Mouse (Mus musculus) ZHBTc4 (cell line): ENCODE results near the gene B3gnt9.
A peak's percentile ranks its signal among the peaks of the same experiment; 100 is the strongest.

Source experiments
- DNase-seq: peaks from one replicate; pipeline ENCODE4 v3.0.0-alpha.2; 2011; ENCODE audit warnings: low read depth, low spot score

B3gnt9 gene

DNA sequence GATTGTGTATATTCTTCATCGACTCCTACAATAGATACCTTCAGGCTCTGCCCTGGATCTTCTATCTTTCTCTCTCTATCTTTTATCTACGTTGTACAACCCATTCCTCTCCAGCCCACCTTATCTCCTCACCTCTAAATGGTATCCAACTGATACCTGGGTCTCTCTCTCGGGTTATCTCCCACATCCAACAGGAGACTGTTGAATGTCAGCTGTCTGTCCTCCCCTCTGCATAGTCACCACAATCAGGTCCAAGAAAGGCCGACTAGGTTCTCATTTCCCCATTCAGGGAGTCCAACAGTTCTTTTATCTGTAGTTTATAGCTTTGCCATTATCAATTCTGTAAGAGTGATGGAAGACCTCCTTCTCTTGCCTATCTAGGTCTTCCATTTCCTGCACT, 27.3 kb upstream of the B3gnt9 start:
- no peak for DNase-seq

DNA sequence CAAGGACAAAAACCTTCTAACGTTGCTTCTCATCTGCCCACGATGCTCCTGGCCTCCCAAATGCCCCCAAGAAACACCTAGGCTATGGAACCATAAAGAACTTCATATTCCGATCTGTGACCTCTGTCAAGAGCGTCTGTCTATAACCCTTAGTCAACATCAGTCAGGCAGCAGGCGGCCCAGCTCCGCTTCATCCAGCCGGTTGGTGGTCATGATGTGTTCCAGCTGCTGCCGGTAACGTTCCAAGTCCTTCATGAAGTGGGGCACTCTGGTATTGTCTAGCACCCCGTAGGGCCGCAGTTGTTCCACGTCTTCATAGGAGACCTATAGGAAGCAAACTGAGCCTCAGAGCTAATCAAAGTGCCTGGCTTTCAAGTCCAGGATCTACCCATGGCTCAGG, 26.9 kb upstream of the B3gnt9 start:
- DNase-seq = no peak

DNA sequence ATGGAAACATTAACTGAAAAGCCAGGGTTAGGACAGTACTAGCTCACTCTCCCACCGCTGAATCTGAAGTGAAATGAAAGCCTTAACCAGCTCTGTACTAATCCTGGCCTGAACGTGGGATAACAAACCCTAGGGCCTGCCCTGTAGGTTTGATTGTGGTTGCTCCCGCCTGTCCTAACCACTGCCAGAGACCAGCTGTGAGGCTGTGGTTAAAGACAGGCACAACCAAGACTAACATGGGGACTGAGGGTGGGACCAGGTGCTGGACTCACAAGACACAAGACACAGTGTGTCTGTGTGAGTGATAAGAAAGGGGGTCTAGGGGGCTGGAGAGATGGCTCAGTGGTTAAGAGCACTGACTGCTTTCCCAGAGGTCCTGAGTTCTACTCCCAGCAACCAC, 25.6 kb upstream of the B3gnt9 start:
- no peak for DNase-seq

DNA sequence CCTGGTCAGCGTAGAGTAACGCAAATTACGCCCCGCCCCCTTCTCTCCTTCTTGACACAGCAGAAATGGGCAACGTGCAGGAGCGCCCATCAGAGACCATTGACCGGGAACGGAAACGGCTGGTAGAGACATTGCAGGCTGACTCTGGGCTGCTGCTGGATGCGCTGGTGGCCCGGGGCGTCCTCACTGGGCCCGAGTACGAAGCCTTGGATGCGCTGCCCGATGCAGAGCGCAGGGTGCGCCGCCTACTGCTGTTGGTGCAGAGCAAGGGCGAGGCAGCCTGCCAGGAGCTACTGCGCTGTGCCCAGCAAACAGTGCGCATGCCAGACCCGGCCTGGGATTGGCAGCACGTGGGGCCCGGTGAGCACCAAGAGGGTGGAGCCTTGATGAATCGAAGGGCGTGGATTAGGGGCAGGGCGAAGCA, 24.0 kb upstream of the B3gnt9 start:
- DNase-seq = no peak

DNA sequence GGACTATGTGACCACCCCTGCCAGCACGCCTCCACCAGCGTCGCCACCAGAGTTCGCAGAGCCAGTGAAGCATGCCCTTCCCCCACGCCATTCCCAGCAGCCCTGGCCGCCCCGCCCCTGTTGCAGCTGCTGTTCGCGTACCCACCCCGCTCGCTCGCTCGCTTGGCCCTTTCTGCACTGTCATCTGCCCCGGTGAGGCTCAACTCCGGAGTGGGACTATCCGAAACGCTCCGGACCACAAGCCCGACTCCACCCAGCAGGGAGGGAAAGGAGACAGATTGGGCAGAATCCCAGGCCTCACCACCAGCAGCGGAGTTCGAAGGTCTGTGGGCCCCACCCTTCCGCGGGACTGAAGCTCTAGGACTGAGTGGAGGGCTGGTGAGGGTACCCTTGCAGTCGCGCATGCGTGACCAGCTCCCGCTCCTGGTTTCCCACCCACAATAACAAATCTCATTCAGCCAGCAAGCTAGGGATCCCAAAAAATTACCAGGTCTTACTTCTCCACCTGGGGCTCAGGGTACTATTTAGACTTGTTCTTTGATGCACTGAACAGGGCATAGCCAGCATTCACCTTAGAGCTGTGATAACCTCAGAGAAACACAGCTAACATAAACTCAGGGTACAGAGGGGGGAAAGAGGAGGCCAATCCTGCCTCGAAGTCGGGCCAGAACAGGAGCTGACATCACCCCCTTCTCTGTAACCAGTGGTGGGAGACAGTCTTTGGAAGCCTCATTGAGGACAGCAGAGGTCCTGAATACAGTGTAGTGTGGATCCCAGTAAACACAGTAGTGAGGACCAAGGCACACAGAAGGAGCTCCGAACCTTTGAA, 21.6 kb upstream of the B3gnt9 start:
- DNase-seq = peak; percentile 83

DNA sequence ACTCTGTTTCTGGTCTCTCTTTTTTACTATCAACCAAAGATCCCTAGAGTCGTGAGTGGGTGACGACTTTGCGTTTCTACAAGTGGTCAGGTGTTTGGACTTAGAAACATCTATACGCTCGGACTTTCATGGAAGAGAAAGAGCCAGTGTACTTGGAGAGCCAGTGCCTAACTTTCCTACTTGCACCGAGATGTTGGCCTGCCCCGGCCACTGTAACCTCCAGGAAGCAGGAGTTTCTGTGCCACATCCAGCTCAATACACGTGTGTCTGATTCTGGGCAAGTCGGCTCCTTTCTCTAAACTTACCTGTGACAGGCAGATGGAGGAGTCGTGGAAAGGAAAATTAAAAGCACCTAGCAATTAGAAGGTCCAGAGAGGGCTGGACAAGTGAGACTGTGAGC, 20.9 kb upstream of the B3gnt9 start, which contains the start of gene Nol3:
Gene Nol3 (plus strand): TSS at position 301 of the 400 bp plus-strand sequence.
- no peak for DNase-seq

DNA sequence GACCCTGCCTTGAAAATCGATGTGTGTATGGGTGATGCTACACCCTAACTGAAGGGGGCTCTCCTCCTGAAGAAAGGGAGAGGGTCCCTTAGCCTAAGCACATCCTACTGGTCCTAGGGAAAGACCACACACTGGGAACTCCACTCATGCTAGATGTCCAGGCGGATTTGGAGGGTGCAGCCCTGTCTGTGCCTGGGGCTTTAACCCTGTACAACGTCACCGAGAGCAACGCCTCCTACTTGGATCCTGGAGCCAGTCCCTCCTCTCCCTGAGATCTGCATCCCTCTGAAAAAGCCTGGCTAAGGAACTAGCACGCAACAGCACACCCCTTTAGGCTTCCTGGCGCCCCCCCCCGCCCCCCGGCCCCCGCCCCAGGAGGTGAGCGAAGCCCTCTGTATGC, 20.4 kb upstream of the B3gnt9 start:
- no peak for DNase-seq

DNA sequence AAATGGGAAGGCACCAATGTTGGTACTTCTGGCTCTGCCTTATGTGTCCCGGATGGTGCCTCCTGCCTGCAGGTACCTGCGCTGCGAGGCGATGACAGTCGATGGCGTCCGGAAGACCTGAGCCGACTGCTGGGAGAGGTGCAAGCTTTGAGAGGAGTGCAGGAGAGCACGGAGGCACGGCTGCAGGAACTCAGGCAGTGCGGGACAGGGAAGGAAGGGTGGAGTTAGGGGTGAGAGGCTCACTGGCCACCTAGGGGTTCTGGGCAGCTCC, 15.9 kb upstream of the B3gnt9 start:
- DNase-seq = peak; percentile 40

DNA sequence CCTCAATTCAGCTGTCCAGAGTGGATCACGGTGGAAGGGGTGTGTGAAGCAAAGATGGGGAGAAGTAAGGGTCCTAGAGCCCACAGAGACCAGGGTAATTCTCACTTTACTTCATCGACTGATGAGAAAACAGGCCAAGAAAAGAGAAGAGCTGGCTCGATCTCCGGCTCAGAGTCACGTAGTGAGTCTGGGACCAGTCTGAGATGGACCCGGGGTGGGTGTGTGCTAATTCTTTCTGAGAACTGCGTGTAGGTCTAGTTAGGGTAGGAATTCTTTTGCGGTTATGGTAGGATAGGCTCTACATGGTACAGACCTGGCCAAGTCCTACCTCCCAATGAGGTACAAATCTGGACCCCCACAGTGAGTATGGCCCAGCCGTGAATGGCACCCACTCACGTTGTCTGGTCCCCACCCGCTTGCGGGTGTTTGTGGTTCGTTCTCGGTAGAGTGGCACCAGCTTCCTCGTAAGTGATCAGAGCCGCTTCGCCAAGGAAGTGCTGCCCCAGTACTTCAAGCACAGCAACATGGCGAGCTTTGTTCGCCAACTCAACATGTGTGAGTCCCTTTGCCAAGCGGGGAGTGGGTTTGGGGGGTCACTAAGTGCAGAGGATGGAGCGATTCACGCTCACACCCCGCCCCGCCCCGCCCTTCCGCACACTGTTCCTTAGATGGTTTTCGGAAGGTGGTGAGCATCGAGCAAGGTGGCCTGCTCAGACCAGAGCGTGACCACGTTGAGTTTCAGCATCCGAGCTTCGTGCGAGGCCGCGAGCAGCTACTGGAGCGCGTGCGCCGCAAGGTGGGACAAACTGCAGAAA, 15.4 kb upstream of the B3gnt9 start:
- peak; percentile 41 for DNase-seq

DNA sequence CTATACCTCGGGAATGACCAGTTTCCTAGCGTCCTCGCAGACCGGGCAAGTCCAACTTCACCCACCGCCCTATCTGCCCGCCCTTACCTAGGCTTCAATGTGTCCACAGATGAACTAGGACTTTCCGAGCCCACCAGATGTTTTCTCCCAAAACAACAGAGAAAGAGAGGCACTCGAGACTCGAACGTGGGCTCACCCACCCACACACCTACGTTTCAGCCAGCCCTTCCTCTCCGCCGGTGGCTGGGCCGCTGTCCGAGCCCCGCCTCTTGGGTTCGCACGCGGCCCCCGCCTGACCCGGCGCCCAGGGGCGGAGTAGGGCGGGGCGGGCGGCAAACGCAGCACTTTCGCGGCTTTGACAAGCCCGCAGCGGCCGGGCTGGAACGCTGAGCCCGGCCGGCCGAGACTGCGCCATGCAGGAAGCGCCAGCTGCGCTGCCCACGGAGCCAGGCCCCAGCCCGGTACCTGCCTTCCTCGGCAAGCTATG, 14.6 kb upstream of the B3gnt9 start, which contains the start of gene Hsf4:
Gene Hsf4 (plus strand): TSS at position 341 of the 487 bp plus-strand sequence.
- DNase-seq = peak; percentile 60

DNA sequence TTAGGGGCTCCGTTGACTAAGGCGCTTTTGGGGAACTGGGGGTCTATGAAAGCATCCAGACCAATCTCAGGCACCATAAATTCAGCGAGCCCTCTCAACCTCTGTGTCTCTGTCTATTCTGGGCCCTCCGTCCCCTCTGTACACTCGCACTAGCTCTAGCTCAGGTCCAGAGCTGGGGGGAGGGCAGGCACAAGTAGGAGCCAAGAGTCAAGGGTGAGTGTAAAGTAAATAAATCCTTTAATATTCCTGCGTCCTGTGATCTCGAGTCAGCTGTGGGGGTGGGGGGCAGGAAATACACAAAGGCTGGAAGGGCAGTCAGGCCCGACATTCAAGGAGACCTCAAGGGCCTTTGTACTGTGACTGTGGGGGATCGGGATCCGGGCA, 14.1 kb upstream of the B3gnt9 start:
- DNase-seq = no peak

DNA sequence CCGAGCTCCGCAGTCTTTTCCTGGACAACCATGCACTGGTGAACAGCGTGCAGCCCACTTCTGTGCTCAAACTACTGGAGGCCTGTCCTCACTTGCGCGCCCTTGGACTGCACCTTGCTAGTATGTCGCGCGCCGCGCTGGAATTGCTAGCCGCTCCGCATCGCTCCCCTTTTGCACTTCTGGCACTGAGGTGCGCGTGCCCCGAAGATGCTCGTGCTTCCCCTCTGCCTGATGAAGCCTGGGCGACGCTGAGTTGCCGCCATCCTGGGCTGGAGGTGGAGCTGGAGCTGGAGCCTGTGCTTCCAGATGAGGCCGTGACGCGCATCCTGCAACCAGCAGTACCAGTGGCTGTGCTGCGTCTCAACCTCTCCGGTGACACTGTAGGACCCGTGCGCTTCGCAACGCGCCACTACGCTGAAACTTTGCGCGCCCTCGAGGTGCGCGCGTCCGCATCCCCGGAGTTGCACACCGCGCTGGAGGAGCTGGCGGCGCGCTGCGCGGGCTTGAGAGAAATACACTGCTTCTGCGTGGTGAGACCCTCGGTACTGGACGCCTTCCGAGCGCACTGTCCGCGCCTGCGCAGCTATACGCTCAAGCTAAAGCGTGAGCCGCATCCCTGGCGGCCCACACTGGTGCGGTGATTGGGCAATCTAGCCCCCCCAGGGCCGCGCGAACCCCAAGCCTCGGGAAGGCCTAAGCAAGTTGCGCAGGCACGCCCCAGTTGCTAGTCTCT, 13.6 kb upstream of the B3gnt9 start:
- peak; percentile 93 for DNase-seq

DNA sequence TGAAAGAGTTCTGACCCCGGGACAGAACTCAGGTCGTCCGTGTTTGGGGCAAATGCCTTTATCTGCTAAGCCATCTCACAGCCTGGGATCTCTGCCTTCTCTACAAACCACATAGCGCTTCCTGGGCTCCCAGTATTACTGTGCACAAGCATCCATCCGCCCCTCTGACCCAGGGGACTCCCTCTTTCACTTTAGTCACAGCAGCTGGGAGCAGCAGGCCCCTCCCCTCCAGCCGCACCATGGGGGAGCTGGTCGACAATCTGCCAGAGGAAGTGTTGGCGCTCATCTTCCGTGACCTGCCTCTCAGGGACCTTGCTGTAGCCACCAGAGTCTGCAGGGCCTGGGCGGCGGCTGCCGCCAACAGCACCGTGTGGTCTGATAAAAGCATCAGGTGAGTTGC, 11.8 kb upstream of the B3gnt9 start:
- DNase-seq = peak; percentile 67

DNA sequence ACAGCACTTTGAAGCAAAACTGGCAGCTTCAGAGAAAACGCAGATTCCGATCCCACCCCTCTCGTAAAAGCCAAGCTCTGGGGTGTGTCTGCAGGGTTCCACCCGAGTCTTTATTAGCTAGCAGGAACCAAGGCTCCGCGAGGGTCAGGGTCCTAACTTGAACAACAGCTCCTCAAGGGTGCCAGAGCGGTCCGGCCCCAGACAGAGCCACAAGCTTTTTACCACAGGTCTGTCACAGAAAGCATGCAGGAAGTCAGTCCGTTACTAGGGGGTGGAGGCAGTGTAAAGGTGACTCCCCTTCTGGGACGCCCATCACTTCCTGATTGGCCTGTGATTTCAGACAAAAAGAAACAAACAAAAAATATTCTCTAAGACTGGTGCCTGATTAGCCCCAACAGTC, 10.2 kb upstream of the B3gnt9 start:
- DNase-seq = peak; percentile 65

DNA sequence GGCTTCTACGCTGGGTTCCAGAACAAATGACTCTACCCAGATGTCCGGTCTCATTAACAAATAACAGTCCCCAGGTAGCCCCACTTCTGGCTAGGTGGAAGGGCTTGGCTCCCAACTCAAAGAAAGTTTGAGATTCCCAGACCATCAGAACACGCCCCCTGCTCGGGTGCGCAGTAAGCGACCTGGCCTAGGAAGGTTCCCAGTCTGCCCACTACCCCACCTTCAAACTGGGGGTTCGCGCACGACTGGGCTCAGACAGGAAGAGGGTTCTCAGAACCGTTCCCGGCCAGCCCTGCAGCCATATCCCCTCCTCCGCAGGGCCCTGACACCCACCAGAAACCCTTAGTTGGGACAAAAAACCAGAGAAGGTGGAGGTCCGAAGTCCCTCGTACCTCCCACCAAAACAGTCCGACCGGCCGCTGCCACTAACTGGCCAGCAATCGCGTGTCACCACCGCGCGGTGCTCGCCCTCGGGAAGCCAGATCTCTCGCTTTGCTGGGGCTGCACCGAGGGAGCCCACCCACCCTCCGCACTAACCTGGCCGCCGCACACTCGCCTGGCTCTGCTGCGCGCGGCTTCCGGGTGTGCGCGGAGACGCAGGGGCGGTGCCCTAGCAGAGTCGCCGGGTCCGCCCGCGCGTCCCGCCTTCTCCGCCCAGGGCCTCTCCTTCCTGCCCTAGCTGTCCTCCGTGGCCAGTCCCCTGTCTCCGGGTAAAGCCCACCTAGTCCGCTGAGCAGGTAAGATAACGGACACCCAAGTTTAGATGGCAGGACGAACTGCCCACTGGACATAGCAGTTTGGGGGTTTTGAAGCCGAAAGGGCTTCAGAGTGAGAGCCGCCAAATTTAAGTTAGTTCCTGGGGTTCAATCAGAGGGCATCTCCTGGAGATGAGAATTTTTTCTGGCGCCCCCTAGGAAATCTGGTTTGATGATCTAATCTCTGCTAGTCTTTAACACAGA, 9.3 kb upstream of the B3gnt9 start, which contains the start of the genes Tradd and Fbxl8:
Gene Tradd (minus strand): TSS at position 586 of the 959 bp plus-strand sequence.
Gene Fbxl8 (plus strand): TSS at position 625 of the 959 bp plus-strand sequence.
- DNase-seq = peak; percentile 62

DNA sequence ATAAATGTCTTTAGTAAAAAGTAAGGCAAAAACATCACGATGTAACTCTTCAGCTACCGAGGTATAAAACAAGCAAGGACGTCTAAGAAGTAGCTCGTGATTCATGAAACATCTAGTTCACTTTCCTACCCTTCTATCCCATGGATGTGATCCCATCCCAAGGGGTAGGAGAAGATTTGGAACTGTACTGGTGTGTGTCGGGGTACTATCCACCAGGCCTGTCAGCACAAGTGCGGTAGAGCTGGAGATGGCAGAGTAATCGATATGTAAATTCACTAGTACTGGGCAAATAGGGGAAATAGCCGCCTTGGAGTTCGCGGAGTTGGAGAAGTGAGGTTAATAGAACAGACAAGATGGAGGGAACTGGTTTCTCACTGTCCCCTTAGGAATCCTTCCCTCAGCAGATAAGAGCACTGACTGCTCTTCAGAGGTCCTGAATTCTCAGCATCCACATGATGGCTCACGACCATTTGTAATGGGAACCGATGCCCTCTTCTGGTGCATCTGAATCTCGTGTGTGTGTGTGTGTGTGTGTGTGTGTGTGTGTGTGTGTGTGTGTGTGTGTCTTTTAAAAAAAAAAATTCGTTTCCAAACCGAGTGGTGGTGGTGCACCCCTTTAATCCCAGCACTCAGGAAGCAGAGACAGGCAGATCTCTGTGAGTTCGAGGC, 8.4 kb upstream of the B3gnt9 start:
- DNase-seq = no peak

DNA sequence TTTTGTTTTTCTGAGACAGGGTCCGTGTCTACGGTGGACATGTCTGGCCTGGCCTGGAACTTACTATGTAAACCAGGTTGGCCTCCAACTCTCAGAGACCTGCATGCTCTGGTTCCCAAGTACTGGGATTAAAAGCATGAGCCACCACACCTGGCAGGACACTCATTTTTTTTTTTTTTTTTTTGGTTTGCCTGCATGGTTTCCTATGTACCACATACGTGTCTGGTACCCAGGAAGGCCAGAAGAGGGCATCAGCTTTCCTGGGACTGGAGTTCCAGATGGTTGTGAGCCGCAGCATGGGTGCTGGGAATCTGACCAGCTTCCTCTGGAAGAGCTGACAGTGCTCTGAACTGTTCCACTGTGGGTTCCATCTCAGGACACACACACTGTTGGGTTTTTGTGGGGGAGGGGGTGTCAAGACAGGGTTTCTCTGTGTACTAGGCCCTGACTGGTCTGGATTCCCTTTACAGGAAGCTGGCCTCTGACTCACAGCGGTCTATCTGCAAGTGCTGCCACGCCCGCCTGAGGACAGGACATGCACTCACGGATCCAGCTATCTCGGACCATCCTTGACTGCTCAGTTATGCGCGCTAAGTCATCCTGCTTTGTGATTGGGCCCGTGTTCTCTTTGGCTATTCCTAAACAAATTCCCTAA, 6.5 kb upstream of the B3gnt9 start:
- DNase-seq = peak; percentile 46

DNA sequence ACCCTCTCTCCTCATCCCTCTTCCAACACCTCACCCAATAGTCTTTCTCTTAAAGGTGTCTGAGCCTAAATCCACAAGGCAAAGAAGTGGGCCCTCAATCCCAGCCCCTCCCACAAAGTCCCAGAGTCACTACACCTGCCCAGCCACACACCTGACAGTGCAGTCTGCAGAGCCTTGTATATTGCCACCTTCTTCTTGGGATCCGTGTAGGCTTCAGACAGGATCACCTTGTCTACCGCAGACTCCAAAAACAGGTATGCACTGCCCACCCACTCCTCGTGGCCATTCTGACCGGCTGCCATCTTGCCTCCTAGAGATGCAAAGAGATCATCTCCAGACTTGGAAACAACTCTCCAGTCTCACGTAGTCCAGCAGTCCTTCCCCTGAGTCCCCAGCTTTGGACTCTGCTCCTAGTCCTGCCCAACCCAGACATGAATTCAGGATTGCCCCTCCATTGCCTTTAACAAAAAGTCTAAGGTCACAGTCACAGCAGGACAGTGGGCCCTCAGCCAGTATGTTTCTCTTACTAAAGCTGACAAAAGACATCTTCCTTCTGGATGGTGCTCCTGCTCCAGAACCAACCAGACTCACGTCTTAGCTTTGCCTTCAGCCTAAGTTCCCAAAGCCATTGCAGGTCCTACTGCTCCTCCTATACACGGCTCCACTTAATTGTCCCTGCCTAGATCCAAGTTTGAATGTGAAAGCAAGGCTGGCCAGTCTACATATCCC, 5.6 kb upstream of the B3gnt9 start:
- DNase-seq = no peak

DNA sequence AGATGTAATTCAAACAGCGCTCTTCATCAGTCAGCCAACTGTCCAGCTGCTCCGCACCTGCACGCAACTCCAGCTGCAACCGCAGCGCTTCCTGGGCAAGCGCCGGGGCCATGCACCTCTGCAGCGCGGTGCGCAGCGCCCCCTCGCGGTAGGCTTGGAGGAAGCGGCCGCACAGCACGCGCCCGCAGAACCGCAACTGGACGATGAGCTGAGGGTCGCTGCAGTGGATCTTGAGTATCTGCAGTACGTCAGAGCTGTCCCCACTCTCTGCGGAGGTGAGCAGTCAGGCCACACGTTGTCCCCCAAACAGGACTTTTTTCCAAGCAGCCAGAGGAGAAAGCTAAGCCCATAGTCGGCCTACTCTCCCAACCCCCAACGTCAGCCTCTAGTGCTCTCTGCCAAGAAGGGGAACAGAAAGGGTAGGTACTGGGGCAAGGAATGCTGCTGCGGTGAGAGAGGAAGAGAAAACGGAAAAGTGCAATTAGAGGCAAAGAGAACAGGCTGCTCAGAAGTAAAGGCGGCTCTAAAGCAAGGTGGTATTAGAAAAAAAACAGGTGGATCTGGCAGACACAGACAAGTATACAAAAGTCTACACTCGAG, 4.9 kb upstream of the B3gnt9 start:
- DNase-seq = peak; percentile 88
